Mouse (Mus musculus): Measurements from ENCODE around the gene Fam19a3.
"Not testable (repeated sequence)": the region's sequence is repeated elsewhere in the genome, so short reads cannot be mapped to it uniquely, and the experiment has no call there.

The Fam19a3 gene

DNA sequence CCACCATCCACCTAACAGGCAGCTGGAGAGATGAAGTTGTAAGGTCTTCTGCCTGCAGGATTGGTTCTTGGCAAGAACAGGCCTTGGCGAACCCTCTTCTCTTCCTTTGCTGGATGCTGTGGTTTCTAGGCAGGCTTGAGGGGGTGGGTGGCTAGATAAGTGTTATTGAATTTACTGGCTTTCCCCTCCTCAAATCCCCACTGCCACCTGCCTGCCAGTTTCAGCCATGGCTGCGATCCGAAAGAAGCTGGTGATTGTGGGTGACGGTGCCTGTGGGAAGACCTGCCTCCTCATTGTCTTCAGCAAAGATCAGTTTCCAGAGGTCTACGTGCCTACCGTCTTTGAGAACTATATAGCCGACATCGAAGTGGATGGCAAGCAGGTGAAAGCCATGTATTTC, 10.0 kb upstream of the Fam19a3 start:
- DNase-seq = peak; percentile 86

DNA sequence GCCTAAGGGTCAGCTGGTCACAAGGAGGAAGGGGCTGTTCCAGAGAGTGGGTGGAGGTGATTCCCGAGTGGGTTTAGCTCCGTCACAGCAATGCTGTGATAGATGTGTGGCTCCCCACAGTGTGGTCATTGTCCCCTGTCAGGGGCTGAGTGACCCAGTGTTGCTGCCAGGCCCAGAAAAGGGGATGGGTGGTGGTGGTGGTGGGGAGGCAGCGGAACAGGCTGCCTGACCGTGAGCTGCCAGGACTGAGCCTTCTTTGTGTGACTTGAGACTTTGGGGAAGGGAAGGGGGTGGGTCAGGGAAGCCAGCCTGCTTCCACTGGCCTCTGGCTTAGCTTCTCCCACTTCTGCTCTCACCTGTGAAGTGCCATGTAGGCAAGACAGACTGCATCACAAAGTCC, 9.4 kb upstream of the Fam19a3 start:
- no peak for DNase-seq

- DNase-seq = peak; percentile 96
Observed at GRCm38 (mm10) chr3:104790401-104790937, 8.8 kb upstream of the Fam19a3 start.

DNA sequence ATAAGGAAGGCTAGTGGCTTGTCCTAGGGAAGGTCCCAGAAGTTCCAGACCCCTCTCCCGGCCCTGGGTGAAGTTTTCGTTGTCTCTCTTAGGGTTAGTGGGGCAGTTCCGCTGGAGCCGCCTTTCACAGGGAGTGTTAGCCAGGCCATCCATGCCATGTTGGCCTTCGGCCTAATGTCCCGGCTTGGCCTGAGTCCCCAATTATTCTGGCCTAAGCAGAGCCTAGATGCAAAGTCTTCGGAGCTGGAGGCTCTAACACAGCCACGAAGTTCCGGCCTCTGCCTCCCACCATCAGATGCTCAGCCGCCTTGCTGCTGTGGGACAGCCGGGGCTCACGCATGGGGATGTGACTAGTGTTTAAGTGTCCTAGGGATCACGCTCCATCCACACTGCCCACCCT, 8.2 kb upstream of the Fam19a3 start:
- DNase-seq = peak; percentile 96

DNA sequence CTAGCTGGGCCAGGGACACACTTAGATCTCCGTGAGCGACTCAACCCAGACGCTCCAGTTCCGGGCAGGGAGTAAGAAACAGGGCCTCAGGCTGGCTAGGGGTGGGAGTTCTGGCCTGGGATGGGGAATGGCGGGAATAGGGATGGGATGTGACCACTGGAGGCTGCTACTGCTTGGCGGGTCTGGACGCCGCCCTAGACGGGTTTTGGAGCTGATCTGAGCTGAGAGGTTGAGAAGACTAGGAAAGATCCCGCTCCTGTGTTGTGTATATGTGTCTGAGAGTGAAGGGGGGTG, 7.6 kb upstream of the Fam19a3 start:
- DNase-seq = peak; percentile 95

GRCm38 (mm10) chr3:104788561-104789311, 7.1 kb upstream of the Fam19a3 start:
- peak; percentile 99 for DNase-seq

- DNase-seq = no peak
Observed at GRCm38 (mm10) chr3:104788075-104788474, 6.4 kb upstream of the Fam19a3 start, which contains the start of gene Rhoc. Gene Rhoc (plus strand): TSS chr3:104788375.

- DNase-seq = peak; percentile 90
Observed at GRCm38 (mm10) chr3:104785284-104785683, 3.6 kb upstream of the Fam19a3 start.

DNA sequence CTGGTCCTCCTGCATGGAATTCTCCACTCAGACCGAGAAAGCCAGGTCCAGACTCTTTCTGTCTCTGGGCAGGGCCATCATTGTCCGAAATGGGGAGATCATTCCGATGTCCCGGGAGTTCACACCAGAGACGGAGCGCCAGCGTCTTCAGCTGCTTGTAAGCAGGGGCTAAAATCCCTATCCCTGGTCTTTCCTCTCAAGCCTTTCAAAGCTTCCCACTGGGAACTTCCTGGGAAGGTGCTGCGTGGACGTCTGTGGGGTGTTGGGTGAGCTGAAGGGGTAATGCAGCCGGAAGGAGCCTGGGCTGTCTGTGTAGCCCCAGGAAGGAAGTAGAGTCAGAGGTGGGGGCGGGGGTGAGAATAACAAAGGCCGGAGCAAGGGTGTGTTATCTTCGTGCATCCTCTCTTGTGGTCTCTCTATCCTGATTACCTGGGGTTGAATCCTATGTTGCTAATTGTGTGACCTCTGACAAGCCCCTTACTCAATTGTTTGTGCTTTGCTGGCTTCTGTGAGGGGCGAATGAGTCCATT, 2.4 kb upstream of the Fam19a3 start:
- peak; percentile 93 for DNase-seq

DNA sequence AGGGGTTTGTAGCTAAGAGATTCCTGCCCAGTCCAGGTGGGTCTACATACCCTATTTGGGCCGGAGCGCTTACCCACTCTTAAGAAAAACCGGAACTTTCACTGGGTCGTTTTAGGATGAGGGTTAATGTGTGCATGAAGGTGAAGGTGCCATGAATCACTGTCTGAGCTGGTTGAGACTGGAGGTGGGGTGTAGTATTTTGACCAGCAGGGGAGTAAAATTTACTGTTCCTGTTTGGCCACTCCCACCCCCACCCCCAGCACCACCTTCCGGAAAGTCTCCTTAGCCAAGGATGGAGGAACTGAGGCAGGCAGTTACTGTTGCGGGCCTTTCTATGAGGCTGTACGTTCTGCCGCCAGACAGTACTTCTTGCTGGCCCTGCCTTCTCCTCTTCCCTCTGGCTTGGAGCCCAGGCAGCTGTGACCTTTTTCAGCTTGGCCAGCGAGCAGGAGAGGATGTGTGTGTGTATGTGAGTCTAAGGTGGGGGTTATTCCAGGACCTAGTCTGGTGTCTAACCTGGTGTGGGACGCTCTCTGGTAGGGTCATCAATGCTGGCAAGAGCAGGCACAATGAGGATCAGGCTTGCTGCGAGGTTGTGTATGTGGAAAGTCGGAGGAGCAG, 531 bp upstream of the Fam19a3 start:
- DNase-seq = peak; percentile 98

DNA sequence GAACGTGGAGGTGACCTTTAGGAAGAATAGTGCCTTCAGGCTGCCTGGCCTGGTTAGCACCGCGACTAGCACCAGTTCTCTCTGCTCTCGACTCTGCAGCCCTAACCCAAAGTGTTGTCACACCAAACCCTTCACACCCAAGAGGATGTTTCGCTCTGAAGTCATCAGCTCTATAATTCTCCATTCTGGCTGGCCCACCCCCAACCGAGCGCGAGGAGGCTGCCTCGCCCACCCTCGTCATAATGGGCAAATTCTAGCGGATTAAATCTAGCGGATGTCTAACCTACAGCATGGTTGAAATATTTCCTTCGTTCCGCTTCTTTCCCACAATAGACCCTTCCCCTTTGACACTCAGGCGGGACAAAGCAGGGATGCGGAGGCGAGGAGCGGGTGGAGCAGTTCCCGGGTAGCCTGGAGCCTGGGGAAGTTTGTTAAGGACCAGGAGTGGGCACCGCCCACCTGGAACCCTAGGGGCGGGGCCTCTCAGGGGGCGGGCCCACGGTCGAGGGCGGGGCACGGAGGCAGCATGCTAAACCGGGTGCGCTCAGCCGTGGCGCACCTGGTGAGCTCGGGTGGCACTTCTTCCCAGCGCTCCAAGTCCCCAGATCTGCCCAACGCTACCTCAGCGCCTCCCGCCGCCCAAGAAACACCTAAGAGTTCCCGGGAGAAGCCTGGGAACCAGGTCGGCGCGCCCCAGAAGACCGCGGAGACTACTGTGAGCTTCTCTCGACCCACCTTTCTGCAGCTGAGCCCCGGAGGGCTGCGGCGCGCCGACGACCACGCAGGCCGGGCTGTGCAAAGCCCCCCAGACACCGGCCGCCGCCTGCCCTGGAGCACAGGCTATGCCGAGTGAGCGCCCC, 849 bp downstream of the Fam19a3 start, which contains the start of gene Ppm1j:
Gene Ppm1j (plus strand): TSS at position 496 of the 860 bp plus-strand sequence.
- DNase-seq = peak; percentile 98

GRCm38 (mm10) chr3:104779949-104780348, 1.7 kb downstream of the Fam19a3 start:
- DNase-seq = peak; percentile 93

- peak; percentile 86 for DNase-seq
Observed at GRCm38 (mm10) chr3:104777342-104777741, 4.3 kb downstream of the Fam19a3 start.

DNA sequence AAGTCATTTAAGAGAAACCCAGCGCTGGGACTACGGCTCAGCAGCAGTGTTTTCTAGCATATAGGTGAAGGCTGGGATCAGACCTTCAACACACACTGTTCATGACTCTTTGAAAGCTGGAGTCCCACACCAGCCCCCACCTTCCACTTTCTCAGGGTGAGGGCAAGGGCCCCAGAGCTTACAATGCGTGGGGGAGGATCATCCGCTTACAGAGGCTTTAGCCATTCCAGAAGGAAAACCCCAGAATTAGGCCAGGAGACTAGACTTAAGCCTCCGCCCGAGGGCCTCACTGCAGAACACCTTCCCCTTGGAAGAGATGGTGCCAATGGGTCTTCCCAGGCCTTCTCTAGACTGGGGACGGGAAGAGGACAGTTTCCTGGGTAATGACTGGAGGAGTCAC, 8.3 kb downstream of the Fam19a3 start:
- no peak for DNase-seq

- peak; percentile 76 for DNase-seq
Observed at GRCm38 (mm10) chr3:104771460-104771859, 10.2 kb downstream of the Fam19a3 start.

- DNase-seq = peak; percentile 39
Observed at GRCm38 (mm10) chr3:104770918-104771317, 10.7 kb downstream of the Fam19a3 start.

GRCm38 (mm10) chr3:104770035-104770434, 11.6 kb downstream of the Fam19a3 start:
- DNase-seq = peak; percentile 90

- DNase-seq = no peak
Observed at GRCm38 (mm10) chr3:104769135-104769534, 12.5 kb downstream of the Fam19a3 start.

DNA sequence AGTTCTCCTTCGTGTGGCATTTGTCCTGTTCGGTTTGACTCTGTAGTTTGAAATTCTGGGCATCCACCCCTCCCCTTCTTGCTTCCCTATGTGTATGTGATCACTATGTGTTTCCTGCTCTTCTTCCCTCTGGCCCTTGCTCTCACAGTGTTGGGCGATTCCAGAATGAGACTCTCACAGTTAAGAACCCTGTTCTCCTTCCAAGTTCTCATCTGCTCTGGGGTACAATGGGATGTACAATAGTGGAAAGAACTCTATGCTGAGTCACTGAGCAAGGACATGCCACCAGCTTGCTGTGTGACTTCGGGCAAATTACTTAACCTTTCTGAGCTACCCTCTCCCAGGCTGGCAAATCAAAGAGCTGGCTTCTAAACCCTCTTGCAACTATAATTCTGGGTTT, 13.9 kb downstream of the Fam19a3 start:
- DNase-seq = peak; percentile 72

DNA sequence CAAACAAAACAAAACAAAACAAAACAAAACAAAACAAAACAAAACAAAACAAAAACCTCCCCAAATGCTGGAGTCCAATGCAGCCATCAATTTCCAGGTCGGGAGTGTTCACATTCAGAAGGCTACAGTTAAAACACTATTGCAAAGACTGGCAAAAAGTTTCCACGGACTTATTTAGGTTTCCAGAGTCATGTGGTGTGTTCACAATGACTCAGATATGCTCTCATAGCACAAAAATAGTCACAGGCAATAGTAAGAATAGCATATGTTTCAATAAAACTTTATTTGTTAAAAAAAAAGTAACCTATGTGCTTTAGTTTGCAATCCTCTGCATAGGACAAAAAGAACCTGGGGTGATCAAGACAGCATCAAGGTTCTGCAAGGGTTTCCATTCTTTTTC, 14.5 kb downstream of the Fam19a3 start:
- DNase-seq = no peak

- DNase-seq = no peak
Observed at GRCm38 (mm10) chr3:104765021-104765420, 16.6 kb downstream of the Fam19a3 start.

DNA sequence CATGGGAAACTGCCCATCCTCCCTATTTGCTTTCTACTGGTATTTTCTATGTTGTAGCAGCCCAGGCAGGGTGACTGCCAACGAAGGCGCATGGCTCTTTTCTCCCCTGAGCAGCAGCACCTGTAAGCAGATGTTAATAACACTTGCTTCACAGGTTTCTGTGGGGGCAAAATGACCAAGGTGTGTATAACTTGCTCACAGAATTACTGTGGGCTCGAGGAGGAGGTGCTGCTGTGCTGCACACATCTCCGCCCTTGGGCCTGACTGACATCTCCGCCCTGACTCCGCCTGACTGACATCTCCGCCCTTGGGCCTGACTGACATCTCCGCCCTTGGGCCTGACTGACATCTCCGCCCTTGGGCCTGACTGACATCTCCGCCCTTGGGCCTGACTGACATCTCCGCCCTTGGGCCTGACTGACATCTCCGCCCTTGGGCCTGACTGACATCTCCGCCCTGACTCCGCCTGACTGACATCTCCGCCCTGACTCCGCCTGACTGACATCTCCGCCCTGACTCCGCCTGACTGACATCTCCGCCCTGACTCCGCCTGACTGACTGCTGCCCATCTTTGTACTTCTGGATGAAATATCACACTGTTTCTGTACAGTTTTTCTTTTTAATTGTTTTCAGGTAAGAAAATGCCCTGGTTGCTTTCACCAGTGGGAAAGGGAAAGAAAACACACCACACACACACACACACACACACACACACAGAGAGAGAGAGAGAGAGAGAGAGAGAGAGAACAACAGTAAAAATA, 19.4 kb downstream of the Fam19a3 start:
- DNase-seq = not testable (repeated sequence)
